Mouse (Mus musculus): ENCODE data around the gene Opcml.

DNA sequence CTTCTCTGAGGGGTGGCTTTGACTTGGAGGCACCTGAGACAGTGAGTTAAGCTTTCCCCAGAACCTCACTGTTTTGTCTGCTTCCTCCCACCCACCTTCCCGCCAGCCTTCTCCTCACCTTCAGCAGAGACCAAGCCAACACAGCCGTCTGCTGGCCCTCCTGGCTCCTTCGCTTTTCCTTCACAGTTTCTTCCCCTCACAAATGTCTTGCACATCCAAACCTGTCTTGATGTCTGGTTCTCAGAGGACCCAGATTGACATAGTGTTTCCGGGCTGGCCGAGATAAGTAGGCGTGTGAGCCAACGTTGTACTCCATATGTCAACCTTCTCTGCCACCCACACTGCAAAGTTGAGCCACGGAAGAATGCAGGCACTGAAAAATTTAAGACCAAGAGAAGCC, 19.2 kb downstream of the Opcml start:
- TF ChIP-seq CTCF (IDR thresholded peaks at IDR 0.05; ENCODE audit: control insufficient read depth, insufficient read depth, low read length) (no peak), POLR2A (IDR thresholded peaks at IDR 0.05; ENCODE audit: borderline replicate concordance, control insufficient read depth, low read depth, low read length) (no peak)
